Mouse (Mus musculus) MEL (cell line): ENCODE measurements around the gene Psmd4. TPM values are rescaled to one million over a fixed set of nuclear protein-coding genes. Genes with fewer than 3 reads are reported as not detected.

ENCODE experiments used
- DNase-seq: peaks from one replicate; pipeline ENCODE4 v3.0.0; 2011; ENCODE audit warnings: low read depth, low spot score
- H3K27ac ChIP-seq: 2 replicates; pipeline ENCODE4 v1.5.1; 2012; ENCODE audit warnings: low read depth, mild to moderate bottlenecking, control low read depth, low read length, moderate library complexity; ENCODE audit not compliant: control insufficient read depth
- H3K27me3 ChIP-seq, 2 experiments: fragments of 150-350 bp in 1 of 2; sonication (generic) in 1 of 2; 2 replicates each; pipeline ENCODE4 v1.6.1; 2012; ENCODE audit warnings: low read length in 2 of 2, mild to moderate bottlenecking in 2 of 2, improper control_type of control experiment in 1 of 2, moderate library complexity in 1 of 2; ENCODE audit not compliant: insufficient read depth in 2 of 2, control insufficient read depth in 1 of 2
- H3K36me3 ChIP-seq, 2 experiments: 2 replicates each; pipeline ENCODE4 v1.6.1; 2012 to 2014; ENCODE audit warnings: low read length in 2 of 2, improper control_type of control experiment in 1 of 2, inconsistent platforms in 1 of 2, mild to moderate bottlenecking in 1 of 2; ENCODE audit not compliant: insufficient read depth in 2 of 2, control insufficient read depth in 1 of 2
- H3K4me1 ChIP-seq, 2 experiments: fragments of 150-350 bp in 1 of 2; sonication (generic) in 1 of 2; 2 replicates each; pipeline ENCODE4 v1.6.1; 2012; ENCODE audit warnings: low read length in 2 of 2, improper control_type of control experiment in 1 of 2, mild to moderate bottlenecking in 1 of 2; ENCODE audit not compliant: insufficient read depth in 2 of 2, control insufficient read depth in 1 of 2
- H3K4me3 ChIP-seq, 2 experiments: fragments of 150-350 bp in 1 of 2; sonication (generic) in 1 of 2; 2 replicates each; pipeline ENCODE4 v1.5.1; 2012; ENCODE audit warnings: low read depth in 2 of 2, low read length in 2 of 2, mild to moderate bottlenecking in 2 of 2, moderate library complexity in 2 of 2, control low read depth in 1 of 2, improper control_type of control experiment in 1 of 2; ENCODE audit not compliant: control insufficient read depth in 1 of 2, insufficient read depth in 1 of 2
- H3K79me2 ChIP-seq: 2 replicates; pipeline ENCODE4 v1.6.1; 2012; ENCODE audit warnings: mild to moderate bottlenecking, low read length, moderate library complexity; ENCODE audit not compliant: control insufficient read depth, poor library complexity, insufficient read depth
- H3K9ac ChIP-seq: 2 replicates; pipeline ENCODE4 v1.6.1; 2012; ENCODE audit warnings: low read depth, mild to moderate bottlenecking, control low read depth, low read length, moderate library complexity; ENCODE audit not compliant: control insufficient read depth, poor library complexity, severe bottlenecking
- H3K9me3 ChIP-seq: fragments of 150-350 bp; sonication (generic); replicated peaks from 2 replicates; pipeline ENCODE4 v1.6.1; 2012; ENCODE audit warnings: mild to moderate bottlenecking, low read length, improper control_type of control experiment, moderate library complexity; ENCODE audit not compliant: insufficient read depth
- CHD1 ChIP-seq: IDR thresholded peaks from 2 replicates; pipeline ENCODE4 v1.6.1; 2012; ENCODE audit warnings: low read depth, mild to moderate bottlenecking, inconsistent platforms, low read length, improper control_type of control experiment
- CHD2 ChIP-seq: IDR thresholded peaks from 2 replicates; pipeline ENCODE4 v1.6.1; 2011; ENCODE audit warnings: low read length, improper control_type of control experiment
- CTCF ChIP-seq, 3 experiments: IDR thresholded peaks in 2 of 3; conservative IDR thresholded peaks in 1 of 3; 2 replicates each; pipeline ENCODE4 v1.5.1; 2011 to 2012; ENCODE audit warnings: low read length in 3 of 3, low read depth in 2 of 3, mild to moderate bottlenecking in 2 of 3, improper control_type of control experiment in 1 of 3, inconsistent platforms in 1 of 3, mixed read lengths in 1 of 3, moderate library complexity in 1 of 3; ENCODE audit not compliant: control insufficient read depth in 1 of 3, insufficient read depth in 1 of 3, poor library complexity in 1 of 3, severe bottlenecking in 1 of 3
- E2F4 ChIP-seq: IDR thresholded peaks from 2 replicates; pipeline ENCODE4 v1.6.1; 2011; ENCODE audit warnings: low read depth, low read length, improper control_type of control experiment, borderline replicate concordance
- ELF1 ChIP-seq: IDR thresholded peaks from 2 replicates; pipeline ENCODE4 v1.6.1; 2014; ENCODE audit warnings: low read depth, mild to moderate bottlenecking, inconsistent platforms, low read length, improper control_type of control experiment, moderate library complexity
- EP300 ChIP-seq, 2 experiments: IDR thresholded peaks; 2 replicates each; pipeline ENCODE4 v1.6.1; 2011; ENCODE audit warnings: improper control_type of control experiment in 2 of 2, low read length in 2 of 2, low read depth in 1 of 2, mild to moderate bottlenecking in 1 of 2
- ETS1 ChIP-seq: IDR thresholded peaks from 2 replicates; pipeline ENCODE4 v1.6.1; 2012; ENCODE audit warnings: low read depth, mild to moderate bottlenecking, inconsistent platforms, low read length, improper control_type of control experiment, moderate library complexity
- GATA1 ChIP-seq: IDR thresholded peaks from 2 replicates; pipeline ENCODE4 v1.6.1; 2011; ENCODE audit warnings: low read depth, low read length, improper control_type of control experiment
- HCFC1 ChIP-seq: IDR thresholded peaks from 2 replicates; pipeline ENCODE4 v1.6.1; 2012; ENCODE audit warnings: low read depth, mild to moderate bottlenecking, inconsistent platforms, low read length, improper control_type of control experiment, moderate library complexity
- KAT2A ChIP-seq: conservative IDR thresholded peaks from 2 replicates; pipeline ENCODE4 v1.6.1; 2012; ENCODE audit warnings: low read depth, low read length, improper control_type of control experiment, inconsistent platforms
- MAZ ChIP-seq: IDR thresholded peaks from 2 replicates; pipeline ENCODE4 v1.6.1; 2012; ENCODE audit warnings: low read depth, mild to moderate bottlenecking, inconsistent platforms, low read length, improper control_type of control experiment
- MEF2A ChIP-seq: IDR thresholded peaks from 2 replicates; pipeline ENCODE4 v1.6.1; 2014; ENCODE audit warnings: low read depth, mild to moderate bottlenecking, inconsistent platforms, low read length, improper control_type of control experiment; ENCODE audit not compliant: poor library complexity, insufficient replicate concordance, severe bottlenecking; ENCODE audit errors: extremely low read depth
- MXI1 ChIP-seq: IDR thresholded peaks from 2 replicates; pipeline ENCODE4 v1.6.1; 2011; ENCODE audit warnings: mild to moderate bottlenecking, low read depth, low read length, improper control_type of control experiment
- NELFE ChIP-seq: IDR thresholded peaks from 2 replicates; pipeline ENCODE4 v1.6.1; 2011; ENCODE audit warnings: low read depth, low read length, improper control_type of control experiment
- NRF1 ChIP-seq: IDR thresholded peaks from 2 replicates; pipeline ENCODE4 v1.6.1; 2014; ENCODE audit warnings: low read depth, mild to moderate bottlenecking, inconsistent platforms, low read length, improper control_type of control experiment, moderate library complexity; ENCODE audit not compliant: poor library complexity, insufficient read depth, severe bottlenecking
- POLR2A ChIP-seq, 2 experiments: IDR thresholded peaks; 2 replicates each; pipeline ENCODE4 v1.6.1; 2011 to 2012; ENCODE audit warnings: low read length in 2 of 2, mild to moderate bottlenecking in 2 of 2, control low read depth in 1 of 2, improper control_type of control experiment in 1 of 2, low read depth in 1 of 2, moderate library complexity in 1 of 2; ENCODE audit not compliant: control insufficient read depth in 1 of 2, insufficient read depth in 1 of 2, poor library complexity in 1 of 2
- POLR2AphosphoS5 ChIP-seq: IDR thresholded peaks from 2 replicates; pipeline ENCODE4 v1.6.1; 2012; ENCODE audit warnings: low read depth, borderline replicate concordance, mild to moderate bottlenecking, inconsistent platforms, low read length, moderate library complexity, mixed read lengths
- SIN3A ChIP-seq: IDR thresholded peaks from 2 replicates; pipeline ENCODE4 v1.6.1; 2012; ENCODE audit warnings: low read length, improper control_type of control experiment, inconsistent platforms
- SMC3 ChIP-seq: IDR thresholded peaks from 2 replicates; pipeline ENCODE4 v1.6.1; 2011; ENCODE audit warnings: low read depth, low read length, improper control_type of control experiment
- TAL1 ChIP-seq: IDR thresholded peaks from 2 replicates; pipeline ENCODE4 v1.6.1; 2012; ENCODE audit warnings: mild to moderate bottlenecking, inconsistent platforms, low read length, moderate library complexity, mixed read lengths
- ZC3H11A ChIP-seq: IDR thresholded peaks from 2 replicates; pipeline ENCODE4 v1.6.1; 2012; ENCODE audit warnings: low read depth, mild to moderate bottlenecking, inconsistent platforms, low read length, improper control_type of control experiment
- ZMIZ1 ChIP-seq: IDR thresholded peaks from 2 replicates; pipeline ENCODE4 v1.6.1; 2012; ENCODE audit warnings: low read depth, mild to moderate bottlenecking, inconsistent platforms, low read length, improper control_type of control experiment, moderate library complexity
- polyA plus RNA-seq, 2 experiments: library from polyadenylated mRNA; stranded (reverse) in 1 of 2; unstranded in 1 of 2; fragments of >175 nt in 1 of 2; fragments of >200 nt in 1 of 2; gene quantifications; 2 replicates each; pipeline versions ENCODE4 v1.2.1 to v1.2.4; 2012; ENCODE audit warnings: low replicate concordance in 2 of 2, low read depth in 1 of 2; ENCODE audit not compliant: insufficient read length in 2 of 2, insufficient read depth in 1 of 2, missing spikeins in 1 of 2
- total RNA-seq: library from RNA; depleted of rRNA; stranded (reverse); fragments of 300-350 nt; gene quantifications from 2 replicates; pipeline ENCODE4 v1.2.3, GENCODE M21; 2012

Gene Psmd4
- total and polyA plus RNA-seq, 3 experiments = 631 to 816 TPM; not detected in 1

GRCm38 (mm10) chr3:94987578-94987977 lies 54.8 kb downstream of the Psmd4 start (continued):
- TF ChIP-seq HCFC1 = peak; percentile 68
- TF ChIP-seq NELFE = no peak
- TF ChIP-seq E2F4 = no peak
- TF ChIP-seq SIN3A = peak; percentile 84
- TF ChIP-seq POLR2A (IDR thresholded peaks at IDR 0.05; ENCODE audit: control insufficient read depth in 1 of 2, insufficient read depth in 1 of 2, low read depth in 1 of 2, low read length in 2 of 2, poor library complexity in 1 of 2) = no peak
- TF ChIP-seq TAL1 = peak; percentile 64
- no peak for TF ChIP-seq MEF2A
- no peak for TF ChIP-seq CHD1
- no peak for TF ChIP-seq ZMIZ1
- TF ChIP-seq SMC3 = no peak; the same call in 1 of the 2 replicates
- TF ChIP-seq EP300 (IDR thresholded peaks at IDR 0.05; ENCODE audit: low read depth in 1 of 2, low read length in 2 of 2) = peak; percentile 72 to 73
- TF ChIP-seq POLR2AphosphoS5 = no peak
- TF ChIP-seq CTCF (IDR thresholded peaks at IDR 0.05 in 2 of 3, conservative IDR thresholded peaks at IDR 0.05 in 1 of 3; ENCODE audit: control insufficient read depth in 1 of 3, insufficient read depth in 1 of 3, low read depth in 2 of 3, low read length in 3 of 3, poor library complexity in 1 of 3, severe bottlenecking in 1 of 3) = no peak
- TF ChIP-seq GATA1 = peak; percentile 91
- TF ChIP-seq ELF1 = no peak
- TF ChIP-seq MAZ = 0 out of 2 replicates have a peak, but pooled peaks have one; percentile 44

GRCm38 (mm10) chr3:94985513-94985912 lies 56.9 kb downstream of the Psmd4 start:
- TF ChIP-seq CHD2 (no peak), ELF1 (no peak), POLR2AphosphoS5 (no peak), MXI1 (no peak), ETS1 (no peak), ZC3H11A (no peak), GATA1 (no peak), KAT2A (no peak), NRF1 (no peak), TAL1 (no peak)
- peaks cover 4 to 30% of the 10 kb centered on the region in 2 experiments for H3K36me3 ChIP-seq

More at GRCm38 (mm10) chr3:94985513-94985912, 56.9 kb downstream of the Psmd4 start:
- Histone ChIP-seq H3K27ac (no peak overlapping the region), H3K4me1 (peaks cover 20 to 25% of the 10 kb centered on the region in 2 experiments), H3K9me3 (no peaks in the 10 kb centered on the region), H3K4me3 (no peak overlapping the region), H3K27me3 (no peaks in the 10 kb centered on the region), H3K9ac (no peak overlapping the region), H3K79me2 (no peaks in the 10 kb centered on the region)
- DNase-seq = no peak
